Mouse (Mus musculus): ENCODE data around the gene Mysm1. TPM values are rescaled to one million over a fixed set of nuclear protein-coding genes. Genes with fewer than 3 reads are reported as not detected.

Mysm1 gene
- total RNA-seq (2021) = 10 to 100 TPM; 11.8 to 14.2 TPM
- long read RNA-seq, experiment 1, full-length matches to known transcripts = 1 of 3 reads
- long read RNA-seq, experiment 1, partial matches to known transcripts = 0 of 3 reads
- long read RNA-seq, experiment 1, other reads (novel, unspliced or antisense) = 2 of 3 reads
- long read RNA-seq, experiment 2, full-length matches to known transcripts = 4 of 5 reads
- long read RNA-seq, experiment 2, partial matches to known transcripts = 0 of 5 reads
- long read RNA-seq, experiment 2, other reads (novel, unspliced or antisense) = 1 of 5 reads

DNA sequence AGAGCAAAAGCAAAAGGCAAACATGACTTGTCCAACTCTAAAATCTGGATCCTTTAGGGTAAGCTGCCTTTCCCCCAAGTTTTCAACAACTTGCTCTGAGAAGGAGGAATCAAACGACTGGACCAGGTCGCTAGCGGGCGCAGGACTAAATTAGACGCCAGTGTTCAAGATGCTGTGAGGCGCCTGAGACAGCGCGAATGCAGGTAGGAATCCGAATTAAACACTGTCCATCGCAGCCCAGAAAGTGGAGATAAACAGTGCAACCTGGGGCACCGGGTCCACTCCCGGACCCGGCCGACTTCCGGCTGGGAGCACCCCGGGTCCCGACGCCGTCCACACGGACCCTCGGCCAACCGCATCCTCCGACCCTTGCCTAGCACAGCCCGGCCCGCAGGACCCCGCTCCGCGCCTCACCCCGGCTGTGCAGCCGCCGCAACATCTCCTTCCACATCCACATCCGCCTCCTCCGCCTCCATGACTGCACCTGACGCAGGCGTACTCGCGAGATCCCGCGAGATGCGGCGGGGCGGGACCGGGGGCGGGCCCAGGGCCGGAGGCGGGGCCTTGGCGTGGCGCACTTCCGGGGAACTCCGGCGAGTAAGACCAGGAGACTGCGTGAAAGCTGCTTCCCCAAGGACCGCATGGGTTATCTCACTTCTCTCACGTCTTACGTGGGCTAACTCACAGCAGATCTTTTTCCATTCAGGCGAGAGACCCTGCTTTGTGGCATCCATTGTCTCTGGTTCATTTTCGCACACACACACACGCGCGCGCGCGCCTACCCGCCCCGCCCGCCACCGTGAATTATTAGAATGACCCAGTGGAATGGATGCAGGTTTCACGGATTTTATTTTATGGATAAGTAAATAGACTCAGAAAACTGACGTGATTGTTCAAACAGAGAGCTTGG, at the start of gene Mysm1:
Mysm1 (minus strand) TSS at position 511 of the 910 bp plus-strand sequence.
- DNase-seq = peak; percentile 96

- DNase-seq = no peak
These were observed 47.1 kb upstream of the Mysm1 start for GRCm38 (mm10) chr4:95025847-95026600.

DNA sequence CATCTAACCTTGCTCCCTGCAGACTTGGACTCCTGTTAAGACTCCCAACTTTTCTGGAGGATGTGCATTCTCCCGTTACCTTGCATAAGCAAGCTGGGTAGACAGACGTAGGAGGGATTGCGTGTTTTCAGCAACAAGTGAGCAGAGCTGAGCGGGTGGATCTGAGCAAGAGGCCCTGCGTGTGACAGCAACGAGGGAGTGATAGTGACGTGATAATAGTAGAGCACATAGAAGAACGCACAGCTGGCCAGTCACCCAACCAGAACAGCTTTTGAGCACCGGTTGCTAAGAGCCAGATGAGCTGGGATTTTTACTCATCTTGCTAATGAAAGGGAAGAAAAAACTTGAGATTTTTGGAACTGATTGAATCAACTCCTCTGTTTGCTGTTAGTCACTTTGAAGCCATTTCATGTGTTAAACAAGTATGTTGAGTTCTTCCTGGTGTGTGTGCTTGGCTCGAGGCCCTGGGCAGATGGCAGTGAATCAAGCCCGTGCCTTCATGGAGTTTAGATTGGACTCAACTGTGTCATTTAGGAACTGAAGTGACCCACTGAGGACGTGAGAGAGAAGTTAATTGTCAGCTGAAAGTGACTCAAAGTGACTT, 44.6 kb upstream of the Mysm1 start:
- DNase-seq = no peak

- no peak for DNase-seq
These were observed 43.0 kb upstream of the Mysm1 start for GRCm38 (mm10) chr4:95021649-95022637.

DNA sequence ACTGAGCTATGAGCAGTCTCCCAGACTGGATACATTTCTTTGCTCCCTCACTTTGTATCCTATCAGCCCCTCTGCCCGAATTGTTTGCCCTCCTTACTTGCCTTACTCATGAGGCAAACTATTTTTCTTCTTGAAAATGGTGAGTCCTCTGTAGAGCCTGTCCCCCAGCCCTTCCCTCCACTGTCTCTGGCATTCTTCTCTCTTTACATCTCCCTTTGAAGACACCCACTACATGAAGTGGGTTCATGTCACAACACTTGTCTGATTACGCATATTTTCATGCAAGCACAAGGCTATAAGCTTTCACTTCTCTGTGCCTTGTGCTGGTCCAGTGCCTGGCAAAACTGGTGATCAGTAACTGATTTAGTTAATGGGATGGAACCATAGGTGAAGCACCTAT, 41.3 kb upstream of the Mysm1 start:
- no peak for DNase-seq

- DNase-seq = no peak
These were observed 39.3 kb upstream of the Mysm1 start for GRCm38 (mm10) chr4:95018221-95018620.

DNA sequence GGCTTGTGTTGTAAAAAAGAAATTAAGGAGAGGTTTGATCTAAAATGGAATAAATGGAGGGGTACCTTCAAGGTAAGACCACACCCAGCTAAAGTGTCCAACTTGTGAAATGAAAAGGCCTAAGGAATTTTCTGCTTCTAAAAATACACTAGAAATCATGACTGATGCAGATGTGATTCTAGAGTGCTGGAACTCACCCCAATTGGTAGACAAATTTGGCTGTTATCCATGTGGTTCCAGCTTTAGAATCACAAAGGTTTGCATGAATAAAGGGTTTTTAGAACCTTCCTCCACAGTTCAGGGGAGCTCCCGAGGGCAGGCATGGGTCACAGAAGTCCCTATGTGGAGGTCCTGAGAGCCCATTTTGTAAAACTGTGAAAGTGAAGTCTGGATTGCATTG, 33.8 kb upstream of the Mysm1 start:
- DNase-seq = no peak

GRCm38 (mm10) chr4:95012256-95012655, 33.4 kb upstream of the Mysm1 start:
- DNase-seq = no peak

- peak; percentile 77 for DNase-seq
These were observed 29.5 kb upstream of the Mysm1 start for GRCm38 (mm10) chr4:95008175-95009057.

GRCm38 (mm10) chr4:95007759-95008158, 28.9 kb upstream of the Mysm1 start:
- DNase-seq = no peak

DNA sequence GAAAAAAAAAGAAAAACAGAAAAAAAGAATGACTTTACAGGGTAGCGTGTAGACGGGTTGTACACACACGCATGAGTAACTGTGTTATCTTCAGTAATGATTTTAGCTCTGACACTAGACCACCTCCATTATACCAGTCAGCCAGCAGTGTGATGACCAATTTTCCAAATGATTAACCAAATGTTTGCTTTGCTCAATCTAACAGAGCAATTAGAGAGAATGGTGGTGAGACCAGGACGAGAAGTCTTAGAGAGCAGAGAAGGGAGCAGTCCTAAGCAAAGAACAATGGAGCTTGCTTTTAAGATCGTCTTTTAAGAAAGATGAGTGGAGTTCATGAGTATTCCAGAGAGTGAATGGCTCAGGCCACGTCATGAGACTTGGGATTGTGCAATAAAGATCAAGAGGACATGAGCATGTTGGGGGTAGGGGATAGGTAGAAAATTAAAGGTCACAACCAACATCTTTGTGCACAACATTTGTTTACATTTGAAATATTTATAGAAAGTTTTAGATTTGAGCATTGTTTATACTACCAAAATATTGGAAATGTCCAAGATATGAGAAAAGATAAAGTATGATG, 26.4 kb upstream of the Mysm1 start:
- DNase-seq = no peak

- no peak for DNase-seq
These were observed 22.3 kb upstream of the Mysm1 start for GRCm38 (mm10) chr4:95001043-95001775.

GRCm38 (mm10) chr4:95000147-95000546, 21.2 kb upstream of the Mysm1 start:
- no peak for DNase-seq

DNA sequence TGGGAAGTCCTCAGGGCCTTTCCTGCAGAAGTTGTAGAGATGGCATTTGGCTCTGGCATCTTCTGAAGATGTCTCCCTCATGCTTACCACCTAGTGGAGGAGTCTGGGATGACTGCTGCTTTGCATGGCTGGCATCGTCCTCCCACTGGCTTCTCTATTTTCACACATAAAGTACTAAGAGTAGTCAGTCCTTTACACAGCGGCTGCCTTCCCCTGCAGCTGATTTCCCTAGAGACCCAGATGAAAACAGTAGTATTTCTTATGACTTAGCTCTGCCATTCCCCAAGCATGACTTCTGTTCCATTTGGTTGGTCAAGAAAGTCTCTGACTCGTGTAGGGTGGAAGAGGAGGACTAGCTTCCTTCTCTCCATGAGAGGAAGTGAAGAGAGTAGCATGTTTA, 20.3 kb upstream of the Mysm1 start:
- no peak for DNase-seq

- no peak for DNase-seq
These were observed 17.0 kb upstream of the Mysm1 start for GRCm38 (mm10) chr4:94995862-94996261.

- DNase-seq = no peak
These were observed 11.3 kb upstream of the Mysm1 start for GRCm38 (mm10) chr4:94990204-94990603.

DNA sequence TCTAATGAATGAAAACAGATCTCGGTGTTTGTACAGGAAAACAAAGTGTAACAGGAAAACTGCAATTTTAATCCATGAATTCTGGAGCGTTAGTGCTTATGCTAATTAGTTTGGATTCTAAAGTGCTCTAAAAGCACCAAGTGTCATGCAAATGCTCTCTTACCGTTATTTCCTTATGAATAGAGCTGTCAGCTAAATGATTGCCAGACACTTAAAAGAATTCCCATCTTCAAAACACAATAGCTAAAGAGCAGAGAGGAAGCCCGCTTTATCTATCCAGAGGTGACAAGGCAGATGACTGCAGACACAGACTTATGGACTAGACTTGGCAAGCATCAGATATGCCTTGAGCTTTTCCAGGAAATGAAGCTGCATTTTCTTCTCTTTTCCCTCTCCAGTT, 8.8 kb upstream of the Mysm1 start:
- DNase-seq = no peak

DNA sequence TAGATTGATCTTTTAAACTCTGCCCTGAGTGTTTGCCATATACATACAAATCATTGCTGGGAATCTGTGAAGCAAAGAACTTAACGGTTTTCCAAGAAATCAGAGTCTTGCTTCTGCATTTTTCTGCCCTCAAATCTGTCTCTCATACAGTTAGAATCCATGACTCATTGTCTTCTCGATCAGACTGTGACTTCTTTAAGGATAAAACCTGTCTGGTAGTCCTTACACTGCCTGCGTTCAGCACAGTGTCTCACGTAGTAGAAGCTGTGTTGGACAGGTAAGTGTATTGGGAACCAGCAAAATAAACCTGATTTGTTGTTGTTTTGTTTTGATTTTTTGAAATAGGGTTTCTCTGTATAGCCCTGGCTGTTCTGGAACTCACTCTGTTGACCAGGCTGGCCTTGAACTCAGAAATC, 608 bp upstream of the Mysm1 start:
- no peak for DNase-seq

DNA sequence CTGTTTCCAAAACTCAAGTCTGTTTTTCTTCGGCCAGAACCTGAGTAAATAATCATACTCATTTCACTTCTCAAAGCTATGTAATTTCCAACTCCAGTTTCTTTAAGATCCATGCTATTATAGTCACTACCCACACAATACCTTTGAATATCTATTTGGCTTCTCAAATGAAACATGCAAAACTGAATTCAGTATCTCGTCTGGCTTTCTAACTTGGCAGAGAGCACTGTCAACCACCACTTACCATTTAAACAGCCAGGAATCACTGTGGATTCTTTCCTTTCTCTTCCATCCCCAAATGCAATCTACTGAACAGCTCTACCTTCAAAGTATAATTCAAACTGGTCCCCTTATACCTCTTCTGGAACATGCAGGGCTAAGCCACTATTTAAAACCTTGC, 5.6 kb downstream of the Mysm1 start:
- DNase-seq = no peak
